Mouse (Mus musculus) layer of hippocampus, adult 2 months (tissue): Measurements from ENCODE around the gene Zcchc7. TPM values are rescaled to one million over a fixed set of nuclear protein-coding genes. Genes with fewer than 3 reads are reported as not detected.
"Not testable (repeated sequence)": the region's sequence is repeated elsewhere in the genome, so short reads cannot be mapped to it uniquely, and the experiment has no call there.

ENCODE experiments used
- DNase-seq, 2 experiments: peaks; one replicate each; pipeline ENCODE4 v3.0.0; 2022; ENCODE audit warnings: low spot score in 2 of 2
- H3K27ac ChIP-seq: fragments of 200-600 bp; 2 replicates; pipeline ENCODE4 v1.8.1; 2022
- H3K4me3 ChIP-seq: fragments of 200-600 bp; 2 replicates; pipeline ENCODE4 v1.8.1; 2022; ENCODE audit warnings: mild to moderate bottlenecking
- CTCF ChIP-seq: fragments of 200-600 bp; conservative IDR thresholded peaks from 2 replicates; pipeline ENCODE4 v1.8.1; 2022; ENCODE audit warnings: antibody characterized with exemption, mild to moderate bottlenecking, moderate library complexity
- total RNA-seq, 2 experiments: library from RNA; stranded (reverse); gene quantifications; 2 replicates each; pipeline ENCODE4 v1.2.3; 2021

The Zcchc7 gene
- total RNA-seq, 2 experiments from 2014 or later, result 72.4 to 80.1 TPM

- TF ChIP-seq CTCF, result no peak
- Histone ChIP-seq H3K4me3 (no peak overlapping the region), H3K27ac (no peak overlapping the region)
- DNase-seq, result no peak
These were observed 41.5 kb upstream of the Zcchc7 start for GRCm38 (mm10) chr4:44714111-44714621.

DNA sequence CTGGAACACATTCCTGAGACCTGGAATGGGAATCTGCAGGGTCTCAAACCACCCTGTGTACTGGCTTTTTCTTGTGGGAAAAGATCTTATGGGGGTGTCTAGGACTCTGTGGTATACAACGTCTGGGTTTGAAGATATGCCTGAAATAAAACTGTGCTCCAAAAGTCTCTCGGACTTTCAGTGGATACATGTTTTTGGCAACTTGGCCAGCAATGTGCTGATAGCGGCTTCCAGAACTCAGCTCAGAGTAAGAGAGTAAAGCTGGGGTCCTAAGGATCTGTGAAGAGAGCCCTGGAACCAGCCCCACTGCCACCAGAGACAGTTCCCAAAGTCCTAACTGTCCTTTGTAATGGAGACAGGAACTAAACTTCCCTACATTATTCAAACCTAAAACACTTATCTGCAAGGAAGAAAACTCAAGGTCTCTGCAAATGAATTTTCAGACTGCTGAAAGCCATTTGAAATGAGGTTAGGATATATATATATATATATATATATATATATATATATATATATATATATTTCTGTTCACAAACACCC lies 40.0 kb upstream of the Zcchc7 start:
- Histone ChIP-seq H3K4me3 (no peak overlapping the region), H3K27ac (no peak overlapping the region)
- TF ChIP-seq CTCF, result no peak
- no peak for DNase-seq

GRCm38 (mm10) chr4:44716391-44716790 lies 39.3 kb upstream of the Zcchc7 start:
- no peak overlapping the region for H3K4me3 ChIP-seq
- no peak for DNase-seq
- H3K27ac ChIP-seq, result no peak overlapping the region
- TF ChIP-seq CTCF, result no peak

GRCm38 (mm10) chr4:44717676-44718075 lies 38.0 kb upstream of the Zcchc7 start:
- no peak for DNase-seq
- no peak for TF ChIP-seq CTCF
- Histone ChIP-seq H3K4me3 (no peak overlapping the region), H3K27ac (no peak overlapping the region)

DNA sequence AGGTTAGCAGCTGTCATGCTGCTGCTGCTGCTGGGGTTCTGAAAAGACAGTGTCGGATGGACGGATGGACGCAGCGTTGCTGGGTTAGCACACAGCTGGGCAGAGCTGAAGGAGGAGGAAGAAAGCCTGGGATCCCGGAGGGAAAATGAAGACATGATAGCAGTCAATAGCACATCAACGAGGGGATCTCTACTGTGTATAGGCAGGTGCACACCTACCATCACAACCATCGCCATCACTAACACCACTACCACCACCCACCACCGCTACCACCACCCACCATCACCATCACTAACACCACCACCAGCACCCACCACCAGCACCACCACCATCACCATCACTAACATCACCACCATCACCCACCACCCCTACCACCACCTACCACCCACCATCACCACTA lies 35.6 kb upstream of the Zcchc7 start:
- no peak overlapping the region for H3K4me3 ChIP-seq
- no peak for DNase-seq
- TF ChIP-seq CTCF, result no peak
- H3K27ac ChIP-seq, result no peak overlapping the region

- DNase-seq, result no peak
- H3K4me3 ChIP-seq, result no peak overlapping the region
- H3K27ac ChIP-seq, result no peak overlapping the region
- no peak for TF ChIP-seq CTCF
These were observed 34.4 kb upstream of the Zcchc7 start for GRCm38 (mm10) chr4:44721237-44721636.

- no peak for TF ChIP-seq CTCF
- no peak for DNase-seq
- no peak overlapping the region for H3K27ac ChIP-seq
- H3K4me3 ChIP-seq, result no peak overlapping the region
These were observed 15.2 kb upstream of the Zcchc7 start for GRCm38 (mm10) chr4:44740471-44740870.

DNA sequence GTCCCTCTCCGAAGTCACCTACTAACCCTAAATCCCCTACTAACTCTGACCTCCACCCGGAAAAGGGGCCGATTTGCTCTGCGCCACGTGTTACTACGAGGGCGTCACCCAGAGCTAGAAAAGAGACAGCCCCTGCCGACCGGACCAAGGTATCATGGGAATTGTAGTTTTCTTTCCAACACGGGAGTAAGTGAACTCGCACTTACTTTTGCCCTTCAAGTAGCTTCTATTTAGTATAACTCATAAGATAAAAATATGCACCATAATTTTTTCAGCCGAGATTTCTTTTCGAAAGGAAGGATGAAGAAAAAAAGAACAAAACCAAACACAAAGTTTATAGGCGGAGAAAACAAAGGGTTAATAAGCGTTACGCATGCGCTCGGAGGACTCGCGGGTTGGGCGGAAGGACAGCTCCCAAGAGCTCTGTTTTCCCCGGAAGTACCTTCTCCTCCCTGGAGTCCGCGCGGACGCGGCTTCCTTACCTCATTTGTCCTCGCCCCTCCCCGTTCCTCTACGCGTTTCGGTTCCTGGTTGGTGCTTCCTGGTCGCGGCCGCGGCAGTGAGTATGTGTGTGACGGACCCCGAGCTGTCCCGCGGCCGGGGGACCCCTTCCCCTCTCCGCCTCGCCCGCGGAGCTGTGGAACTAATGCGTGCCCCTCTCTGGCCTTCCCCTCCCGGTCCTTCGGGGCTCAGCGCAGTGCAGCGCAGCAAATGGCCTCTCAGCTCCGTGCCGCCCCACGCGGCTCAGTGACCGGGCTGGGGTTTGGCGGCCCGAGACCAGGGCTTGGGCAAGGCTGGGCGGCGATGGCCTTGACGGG lies 666 bp downstream of the Zcchc7 start:
- Histone ChIP-seq H3K27ac (peak overlapping the region; percentile 95), H3K4me3 (peak overlapping the region; percentile 77)
- peak; percentile 49 for TF ChIP-seq CTCF
- DNase-seq, result peak; percentile 88 to 95

- peak overlapping the region; percentile 77 for H3K4me3 ChIP-seq
- not testable (repeated sequence) for DNase-seq
- peak overlapping the region; percentile 95 for H3K27ac ChIP-seq
These were observed 1.5 kb downstream of the Zcchc7 start for GRCm38 (mm10) chr4:44757131-44757530.

- H3K4me3 ChIP-seq, result no peak overlapping the region
- no peak for DNase-seq
- no peak for TF ChIP-seq CTCF
- peak overlapping the region; percentile 64; the same call in 1 of the 2 replicates for H3K27ac ChIP-seq
These were observed 19.2 kb downstream of the Zcchc7 start for GRCm38 (mm10) chr4:44774890-44775289.

DNA sequence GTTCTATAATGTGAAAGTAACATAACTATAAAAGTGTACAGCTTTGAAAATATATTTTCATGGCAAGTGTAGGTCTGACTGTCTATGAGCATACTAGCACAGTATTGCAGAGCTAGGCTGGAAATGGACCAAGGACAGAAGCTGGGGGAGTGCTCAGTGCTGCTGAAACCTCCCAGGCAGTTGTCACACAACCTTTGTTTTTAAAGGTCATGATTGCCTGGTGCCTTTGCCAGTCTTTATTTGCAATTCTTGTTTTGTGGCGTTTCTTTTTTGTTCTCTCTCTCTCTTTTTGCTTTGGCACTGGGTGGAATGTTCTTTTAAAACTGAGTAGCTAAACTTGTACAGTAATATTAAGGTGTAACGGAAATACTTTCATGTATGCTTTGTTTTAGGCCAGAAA lies 21.0 kb downstream of the Zcchc7 start:
- peak; percentile 24 to 48 for DNase-seq
- no peak overlapping the region for H3K4me3 ChIP-seq
- no peak for TF ChIP-seq CTCF
- H3K27ac ChIP-seq, result peak overlapping the region; percentile 64

GRCm38 (mm10) chr4:44777101-44777500 lies 21.4 kb downstream of the Zcchc7 start:
- Histone ChIP-seq H3K4me3 (no peak overlapping the region), H3K27ac (peak overlapping the region; percentile 64)
- DNase-seq, result no peak
- TF ChIP-seq CTCF, result no peak

DNA sequence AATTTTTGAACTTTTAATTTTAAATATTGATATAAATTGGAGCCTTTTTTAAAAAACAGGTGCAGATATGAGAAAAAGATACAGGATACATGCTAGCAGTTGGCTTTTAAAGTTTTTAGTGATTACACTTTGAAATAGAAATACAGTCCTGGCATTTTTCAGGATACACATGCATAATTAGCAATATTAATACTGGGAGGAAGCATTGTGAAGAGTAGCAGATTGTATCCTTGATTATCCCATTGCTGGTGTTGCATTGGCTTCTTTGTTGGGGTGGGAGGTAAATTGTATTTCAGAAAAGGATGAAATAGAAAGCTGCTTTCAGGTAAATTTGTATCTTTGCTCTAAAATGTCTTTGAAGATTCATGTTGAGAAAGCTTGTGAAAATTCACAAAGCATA lies 22.0 kb downstream of the Zcchc7 start:
- H3K27ac ChIP-seq, result peak overlapping the region; percentile 64
- no peak overlapping the region for H3K4me3 ChIP-seq
- TF ChIP-seq CTCF, result no peak
- DNase-seq, result no peak

DNA sequence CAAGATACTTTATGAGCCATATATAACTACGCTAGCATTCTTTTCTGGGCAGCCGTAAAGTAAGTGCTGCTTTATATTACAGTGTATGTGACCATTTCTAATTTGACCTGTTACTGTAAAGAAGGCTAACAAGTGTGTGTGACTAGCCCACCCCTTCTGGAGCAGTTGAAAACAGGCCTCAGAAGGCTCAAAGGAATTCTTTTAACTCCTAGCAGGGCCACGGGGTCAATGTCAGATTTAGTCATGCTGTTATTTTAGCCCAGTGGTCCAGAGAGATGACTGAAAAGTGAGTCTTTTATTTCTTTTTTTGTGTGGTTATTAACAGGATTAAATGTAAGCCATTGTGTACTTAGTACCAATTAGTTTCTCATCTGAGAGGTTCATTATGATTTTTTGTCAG lies 22.6 kb downstream of the Zcchc7 start:
- Histone ChIP-seq H3K4me3 (no peak overlapping the region), H3K27ac (no peak overlapping the region)
- TF ChIP-seq CTCF, result no peak
- DNase-seq, result no peak
